Mouse (Mus musculus) natural killer cell, adult 2 months (primary cell): ENCODE measurements around the gene Orai3.
"Not testable (repeated sequence)": the region's sequence is repeated elsewhere in the genome, so short reads cannot be mapped to it uniquely, and the experiment has no call there.

Source experiments
- DNase-seq, 2 experiments: peaks; one replicate each; pipeline ENCODE4 v3.0.0; 2022; ENCODE audit warnings: low spot score in 2 of 2

The Orai3 gene

DNA sequence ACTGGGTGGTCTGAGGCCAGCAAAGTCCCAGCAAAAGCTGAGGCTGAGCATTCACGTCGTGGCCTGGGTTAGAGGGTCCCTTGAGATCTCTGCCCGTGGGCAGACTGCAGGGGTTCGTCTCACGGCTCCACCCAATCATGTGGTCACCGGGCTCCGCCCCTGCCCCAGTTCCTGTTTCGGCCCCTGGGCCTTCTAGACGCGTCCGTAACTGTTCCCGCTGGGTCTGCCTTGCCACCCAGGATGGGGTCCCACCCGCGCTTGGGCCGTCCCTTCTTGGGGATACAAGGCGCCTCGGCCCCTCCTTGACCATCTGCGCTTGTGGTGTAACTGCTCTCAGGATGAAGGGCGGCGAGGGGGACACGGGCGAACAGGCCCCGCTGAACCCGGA, at the start of gene Orai3:
Gene Orai3, plus strand, starts transcription at position 165 of the 388 bp plus-strand sequence.
- DNase-seq, result peak; percentile 68 to 80

DNA sequence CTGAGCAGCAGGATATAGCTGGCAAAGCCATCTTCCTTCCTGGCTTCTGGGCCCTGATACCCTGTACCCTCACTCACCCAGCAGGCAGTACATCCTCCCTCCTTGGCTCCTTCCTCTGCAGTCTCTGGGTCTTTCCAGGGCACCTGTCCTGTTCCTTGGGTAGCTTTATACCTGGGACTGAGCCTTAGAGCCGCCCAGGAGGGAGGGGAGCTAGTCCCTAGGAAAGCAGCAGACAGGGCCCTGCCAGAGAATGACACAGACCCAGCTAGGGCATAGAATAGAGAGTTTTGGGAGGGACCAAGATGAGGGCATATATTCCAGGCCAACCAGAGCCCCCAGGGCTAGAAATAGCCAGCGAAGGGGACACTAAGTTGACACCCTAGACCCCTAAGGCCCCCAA, 44.1 kb upstream of the Orai3 start:
- no peak for DNase-seq

GRCm38 (mm10) chr7:127725924-127726323, 43.7 kb upstream of the Orai3 start:
- no peak for DNase-seq

DNA sequence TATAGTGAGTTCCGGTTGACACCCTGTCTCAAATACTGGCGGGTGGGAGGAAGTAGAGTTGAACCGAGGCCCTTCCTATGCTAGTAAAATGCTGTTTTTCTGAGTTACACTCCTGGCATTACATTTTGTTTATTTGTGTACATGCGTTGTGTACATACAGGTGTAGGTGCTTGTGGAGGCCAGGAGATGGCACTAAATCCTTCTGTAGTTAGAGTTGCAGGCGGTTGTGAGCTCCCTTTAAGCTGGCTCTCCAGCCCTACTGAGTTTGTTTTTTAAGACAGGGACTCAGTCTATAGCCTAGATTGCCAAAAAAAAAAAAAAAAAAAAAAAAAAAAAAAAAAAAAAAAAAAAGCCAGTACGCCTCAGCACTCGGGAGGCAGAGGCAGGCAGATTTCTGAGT, 41.7 kb upstream of the Orai3 start:
- DNase-seq, result no peak

DNA sequence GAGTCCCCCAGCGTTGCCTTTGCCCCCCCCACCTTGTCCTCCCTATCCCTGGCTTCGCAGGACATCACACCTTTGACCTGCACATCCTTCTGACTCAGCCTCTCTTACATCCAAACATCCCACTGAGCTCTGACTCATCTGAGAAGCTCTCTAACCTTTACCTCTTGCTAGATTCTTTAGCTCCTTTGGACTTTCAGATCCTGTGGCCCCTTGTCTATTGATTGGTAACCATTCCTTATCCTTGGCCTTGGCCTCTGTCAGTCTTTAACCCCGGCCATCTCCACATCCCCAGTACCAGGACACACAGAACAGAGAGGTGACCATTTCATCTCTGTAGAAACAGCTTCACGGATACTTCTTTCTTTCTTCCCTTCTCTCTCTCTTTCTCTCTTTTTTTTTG, 39.4 kb upstream of the Orai3 start:
- no peak for DNase-seq

GRCm38 (mm10) chr7:127732066-127732465, 37.5 kb upstream of the Orai3 start, which contains the start of gene Ctf2:
TSS of gene Ctf2 (minus strand) at chr7:127732166.
- not testable (repeated sequence) for DNase-seq

DNA sequence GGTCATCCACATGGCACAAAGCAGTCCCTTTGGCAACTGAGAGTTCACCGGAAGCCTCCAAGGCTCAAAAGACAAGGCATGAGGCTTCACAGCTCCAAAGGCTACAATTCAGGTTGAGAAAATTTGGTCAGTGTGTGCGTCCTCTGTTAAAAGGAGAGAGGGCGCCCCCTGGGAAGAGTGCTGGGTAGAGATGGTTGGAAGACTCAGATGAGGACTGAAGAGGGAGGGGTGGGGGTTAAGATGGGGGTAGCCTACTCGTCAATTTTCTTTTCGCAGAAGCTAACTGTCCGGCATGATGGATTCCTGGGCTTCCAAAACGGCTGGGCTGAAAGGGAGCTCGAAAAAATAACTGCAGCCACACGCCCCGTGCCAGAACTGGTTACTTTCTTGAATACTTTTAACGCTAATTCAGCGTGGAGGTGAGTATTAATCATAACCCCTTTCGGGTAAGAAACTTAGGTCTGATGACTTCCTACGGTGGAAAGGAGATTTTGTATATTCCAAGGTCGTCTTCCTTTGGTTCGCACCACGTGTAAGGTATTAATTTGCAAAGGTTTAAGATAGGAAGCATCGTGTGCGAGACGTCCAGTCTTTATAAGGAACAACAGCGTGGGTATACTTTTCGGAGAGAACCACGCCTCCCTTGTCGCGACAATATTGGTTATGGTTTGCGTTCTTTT, 25.1 kb upstream of the Orai3 start, which contains the start of gene Fbxl19:
Gene Fbxl19, plus strand, starts transcription at position 178 of the 680 bp plus-strand sequence.
- peak; percentile 24 to 65 for DNase-seq

- peak; percentile 80 to 84 for DNase-seq
Observed at GRCm38 (mm10) chr7:127745251-127745651, 24.4 kb upstream of the Orai3 start.

- peak in 1 of 2 experiments; percentile 61 for DNase-seq
Observed at GRCm38 (mm10) chr7:127745652-127746493, 23.7 kb upstream of the Orai3 start.

DNA sequence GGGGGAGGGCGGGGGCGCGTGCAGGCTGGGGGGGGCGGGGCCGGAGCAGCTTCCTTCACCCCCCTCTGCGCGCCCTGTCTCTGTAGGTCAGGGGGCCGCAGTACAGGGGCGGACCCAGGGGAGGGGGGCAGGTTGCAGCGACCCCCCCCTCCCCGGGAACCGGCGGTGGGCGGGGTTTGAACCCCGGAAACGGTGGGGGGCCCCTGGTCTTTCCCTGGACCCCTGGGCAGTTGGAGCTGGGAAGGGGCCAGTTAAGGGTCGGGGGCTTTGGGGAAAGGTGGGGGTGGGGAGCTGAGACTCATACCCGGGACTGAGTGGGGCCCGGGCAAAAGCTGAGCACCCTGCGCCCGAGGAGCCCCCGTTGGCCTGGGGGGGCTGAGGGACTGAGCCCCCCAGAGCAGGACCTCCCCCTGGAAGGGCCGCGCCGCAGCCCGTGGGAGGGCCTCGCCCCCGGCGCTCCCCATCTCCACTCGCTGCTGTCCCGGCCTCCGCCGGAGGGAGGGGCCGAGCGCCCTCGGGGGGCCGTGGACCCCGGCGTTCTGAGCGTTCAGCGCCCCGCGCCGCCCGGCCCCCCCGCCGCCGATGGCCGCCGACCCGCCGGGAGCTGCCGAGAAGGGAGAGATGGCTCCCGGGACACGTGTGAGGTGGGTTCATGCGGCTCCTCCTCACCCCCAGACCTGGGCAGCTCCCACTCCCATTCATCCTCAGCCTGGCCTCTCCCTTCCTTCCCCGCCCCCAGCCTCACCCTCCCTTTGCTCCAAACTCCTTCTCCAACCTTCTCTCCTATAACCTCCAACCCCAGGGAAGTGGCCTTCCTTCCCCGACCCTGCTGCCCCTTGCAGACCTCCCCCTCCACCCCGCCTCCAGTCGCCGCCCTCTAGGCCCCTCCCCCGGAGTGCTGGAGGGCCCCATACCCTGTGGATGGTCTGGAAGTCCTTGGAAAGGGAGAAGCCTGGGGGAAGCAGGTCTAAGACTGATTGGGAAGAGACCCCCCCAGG, 22.8 kb upstream of the Orai3 start:
- no peak for DNase-seq

- DNase-seq, result no peak
Observed at GRCm38 (mm10) chr7:127747559-127748234, 21.9 kb upstream of the Orai3 start.

DNA sequence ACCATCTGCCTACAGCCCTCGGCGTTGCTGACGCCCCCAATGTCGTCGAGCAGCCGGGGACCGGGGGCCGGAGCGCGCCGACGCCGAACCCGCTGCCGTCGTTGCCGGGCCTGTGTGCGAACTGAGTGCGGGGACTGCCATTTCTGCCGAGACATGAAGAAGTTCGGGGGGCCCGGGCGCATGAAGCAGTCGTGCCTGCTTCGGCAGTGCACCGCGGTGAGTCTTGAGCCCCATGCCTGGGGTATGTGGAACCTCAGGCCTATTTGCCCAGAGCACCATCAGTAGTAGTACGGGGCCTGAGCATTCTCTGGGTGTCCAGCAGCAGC, 21.4 kb upstream of the Orai3 start:
- no peak for DNase-seq

GRCm38 (mm10) chr7:127750131-127751127, 19.2 kb upstream of the Orai3 start:
- no peak for DNase-seq

GRCm38 (mm10) chr7:127751619-127752018, 18.0 kb upstream of the Orai3 start:
- no peak for DNase-seq

DNA sequence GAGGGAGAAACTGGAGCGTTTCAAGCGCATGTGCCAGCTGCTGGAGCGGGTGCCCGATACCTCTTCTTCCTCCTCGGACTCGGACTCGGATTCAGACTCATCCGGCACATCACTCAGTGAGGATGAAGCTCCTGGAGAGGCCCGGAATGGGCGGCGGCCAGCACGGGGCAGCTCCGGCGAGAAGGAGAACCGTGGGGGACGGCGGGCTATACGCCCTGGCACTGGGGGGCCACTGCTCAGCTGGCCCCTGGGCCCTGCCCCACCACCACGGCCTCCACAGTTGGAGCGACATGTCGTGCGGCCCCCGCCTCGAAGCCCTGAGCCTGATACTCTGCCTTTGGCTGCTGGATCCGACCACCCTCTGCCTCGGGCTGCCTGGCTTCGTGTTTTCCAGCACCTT, 17.5 kb upstream of the Orai3 start:
- DNase-seq, result no peak

DNA sequence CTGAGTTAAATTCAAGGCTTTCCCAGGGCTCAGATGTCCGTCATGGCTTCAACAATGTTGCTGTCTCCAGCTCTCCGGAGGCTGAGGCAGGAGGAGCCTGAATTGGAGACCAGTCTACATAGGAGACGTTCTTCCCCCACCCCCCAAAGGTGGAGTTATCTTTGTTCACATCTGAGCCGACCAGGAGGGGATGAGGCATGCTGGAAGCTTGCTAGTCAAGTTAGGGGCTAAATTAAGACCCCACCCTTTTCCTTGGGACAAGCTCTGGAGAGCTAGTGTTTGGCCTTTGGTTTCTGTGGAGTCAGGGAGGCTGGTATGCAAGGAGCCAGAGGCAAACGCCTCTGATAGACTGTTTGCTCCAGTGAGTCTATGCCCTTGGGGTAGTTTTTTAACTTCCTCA, 16.5 kb upstream of the Orai3 start:
- DNase-seq, result no peak

DNA sequence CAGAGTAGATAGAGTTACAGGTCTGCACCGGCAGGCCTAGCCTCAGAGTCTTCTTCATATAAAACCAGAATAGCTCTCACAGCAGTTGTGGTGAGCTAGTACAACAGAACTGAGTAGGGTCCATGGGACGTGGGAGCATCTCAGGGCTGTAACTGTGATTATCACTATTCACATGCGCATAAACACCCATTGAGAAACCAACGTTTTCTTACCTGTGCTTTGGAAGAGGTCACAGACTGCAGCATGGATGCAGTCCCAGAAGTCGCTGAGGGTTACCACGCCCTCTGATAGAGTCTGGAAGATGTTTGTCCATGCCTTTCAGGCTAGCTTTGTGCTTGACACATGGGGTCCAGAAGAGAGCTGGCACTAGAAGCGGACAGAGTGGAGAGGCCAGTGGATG, 15.9 kb upstream of the Orai3 start:
- DNase-seq, result no peak

- no peak for DNase-seq
Observed at GRCm38 (mm10) chr7:127759716-127760115, 9.9 kb upstream of the Orai3 start.

DNA sequence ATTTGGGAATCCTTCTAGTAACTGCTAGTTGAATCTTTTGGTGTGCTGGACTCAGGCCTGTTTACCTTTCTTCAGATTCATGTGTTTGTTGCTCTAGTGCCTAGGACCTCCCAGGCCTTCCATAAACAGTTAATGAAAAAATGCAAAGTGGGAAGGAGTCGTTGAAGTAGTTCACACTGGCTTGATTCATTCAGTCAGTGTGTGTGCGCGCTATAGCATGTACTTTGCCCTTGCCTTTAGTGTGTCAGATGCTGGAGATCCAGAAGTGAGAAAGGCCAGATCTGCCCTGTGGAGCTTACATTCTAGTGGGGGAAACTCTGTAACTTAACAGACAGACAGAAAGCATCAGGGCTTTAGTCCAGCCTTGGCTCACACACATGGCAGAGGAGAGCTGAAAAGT, 9.1 kb upstream of the Orai3 start:
- DNase-seq, result no peak

GRCm38 (mm10) chr7:127761026-127761425, 8.6 kb upstream of the Orai3 start:
- DNase-seq, result peak; percentile 54 to 59
